Mouse (Mus musculus) CH12F3 (cell line): ENCODE measurements around the gene Olfr180.

Experiments used
- in situ Hi-C: fragments of 300-500 bp; cut with MboI; formaldehyde crosslinking; loops from 2 replicates; pipeline ENCODE4 v1.14.3; 2020; ENCODE audit warnings: low sequenced_read_pairs

Gene Olfr180

GRCm38 (mm10) chr16:58929292-58929691, at the start of gene Olfr180:
Gene Olfr180, minus strand, starts transcription at chr16:58929392.
- in situ Hi-C loops: no loop called here

GRCm38 (mm10) chr16:58928655-58929054, 537 bp downstream of the Olfr180 start, which contains the start of gene Olfr181:
Gene Olfr181, minus strand, starts transcription at chr16:58928755.
- in situ Hi-C loops: no loop called here

- in situ Hi-C loops: no loop called here
Measured at GRCm38 (mm10) chr16:58891963-58892362, 37.2 kb downstream of the Olfr180 start, which contains the start of gene Olfr178. Gene Olfr178, minus strand, starts transcription at chr16:58892063.

GRCm38 (mm10) chr16:58884416-58884815, 44.8 kb downstream of the Olfr180 start:
- in situ Hi-C loops: no loop called here

- in situ Hi-C loops: no loop called here
Measured at GRCm38 (mm10) chr16:58874668-58875067, 54.5 kb downstream of the Olfr180 start, which contains the start of gene Olfr177. Gene Olfr177, minus strand, starts transcription at chr16:58874768.
